Mouse (Mus musculus) embryonic facial prominence, embryonic 10.5 days (tissue): ENCODE results near the gene Cluap1. TPM values are rescaled to one million over a fixed set of nuclear protein-coding genes. Genes with fewer than 3 reads are reported as not detected.
"Not testable (repeated sequence)": the region's sequence is repeated elsewhere in the genome, so short reads cannot be mapped to it uniquely, and the experiment has no call there.

ENCODE experiments used
- DNase-seq: peaks from one replicate; pipeline ENCODE4 v3.0.0-alpha.2; 2017; ENCODE audit warnings: low spot score
- H3K27ac ChIP-seq: fragments of 300-500 bp; sonication (generic); replicated peaks from 2 replicates; pipeline ENCODE4 v1.5.1; 2016; ENCODE audit warnings: mild to moderate bottlenecking
- H3K27me3 ChIP-seq: fragments of 300-500 bp; sonication (generic); replicated peaks from 2 replicates; pipeline ENCODE4 v1.6.1; 2016; ENCODE audit warnings: low read depth, mild to moderate bottlenecking; ENCODE audit not compliant: poor library complexity, severe bottlenecking
- H3K36me3 ChIP-seq: fragments of 300-500 bp; sonication (generic); replicated peaks from 2 replicates; pipeline ENCODE4 v1.6.1; 2016; ENCODE audit warnings: mild to moderate bottlenecking, moderate library complexity
- H3K4me1 ChIP-seq: fragments of 300-500 bp; sonication (generic); 2 replicates; pipeline ENCODE4 v1.6.1; 2016
- H3K4me3 ChIP-seq: fragments of 300-500 bp; sonication (generic); 2 replicates; pipeline ENCODE4 v1.5.1; 2016; ENCODE audit warnings: mild to moderate bottlenecking, moderate library complexity
- H3K9me3 ChIP-seq: fragments of 300-500 bp; sonication (generic); 2 replicates; pipeline ENCODE4 v1.6.1; 2016; ENCODE audit warnings: mild to moderate bottlenecking
- WGBS: fragments of 180-500 bp; shearing (Covaris S2); methylation state at CpG from one replicate; pipeline ENCODE4 v1.1.7; 2016; 5-methylcytosine and 5-hydroxymethylcytosine counted together
- microRNA-seq: library from miRNA; unstranded; fragments of <30 nt; microRNA quantifications from one replicate; pipeline ENCODE4, GENCODE M21; 2017
- polyA plus RNA-seq: library from polyadenylated mRNA; unstranded; fragments of >200 nt; fragmentation: Nextera tagmentation; extraction: Ambion mirVana; gene quantifications from 2 replicates; pipeline ENCODE4 v1.2.1, GENCODE M21; 2016

Cluap1 gene
- polyA plus RNA-seq, 1 experiment from 2014 or later: 24.7 TPM

DNA sequence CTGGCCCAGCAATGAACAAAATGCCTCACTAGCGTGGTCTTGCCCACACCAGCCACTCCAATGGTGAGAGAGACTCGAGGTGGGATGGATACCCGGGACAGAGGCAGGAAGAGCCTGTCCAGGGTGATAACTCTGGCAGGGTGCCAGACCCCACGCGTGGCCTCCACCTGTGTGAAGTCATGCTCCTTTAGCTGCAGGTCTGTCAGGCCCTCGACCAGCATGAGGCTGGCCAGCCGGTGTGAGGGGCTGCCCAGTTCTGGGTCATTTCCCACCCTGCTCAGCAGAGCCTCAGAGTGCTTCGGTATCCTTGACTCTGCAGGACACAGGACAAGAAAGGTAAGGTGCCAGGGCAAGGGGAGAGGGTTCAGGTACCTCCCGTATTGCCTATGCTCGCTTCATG is 56.4 kb downstream of the Cluap1 start:
- Histone ChIP-seq H3K36me3 (no peaks in the 10 kb centered on the region), H3K9me3 (no peaks in the 10 kb centered on the region), H3K27ac (no peak overlapping the region), H3K27me3 (no peaks in the 10 kb centered on the region), H3K4me3 (no peak overlapping the region), H3K4me1 (no peaks in the 10 kb centered on the region)
- no peak for DNase-seq
- 83% methylated on average over 10 of the region's 10 CpGs for WGBS

DNA sequence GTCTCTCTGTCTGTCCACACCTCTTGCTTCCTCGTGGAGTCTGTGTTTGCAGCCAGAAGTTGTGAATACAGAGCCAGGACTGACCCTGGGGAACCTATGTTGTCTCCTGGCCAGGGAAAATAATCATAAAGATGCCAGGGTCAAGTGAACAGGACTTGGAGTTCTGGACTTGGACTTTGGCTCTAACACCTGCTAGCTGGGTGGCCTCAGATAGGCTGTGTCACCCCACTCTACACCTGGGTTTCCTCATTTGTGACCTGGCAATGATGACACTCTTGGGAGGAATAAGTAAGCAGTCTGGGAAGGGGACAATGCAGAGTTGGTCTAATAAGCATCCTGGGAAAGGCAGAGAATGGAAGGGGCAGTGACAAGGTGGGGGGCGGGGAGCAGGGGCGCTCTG is 56.9 kb downstream of the Cluap1 start:
- Histone ChIP-seq H3K4me3 (no peak overlapping the region), H3K27ac (no peak overlapping the region), H3K36me3 (no peaks in the 10 kb centered on the region), H3K4me1 (no peaks in the 10 kb centered on the region), H3K27me3 (no peaks in the 10 kb centered on the region), H3K9me3 (no peaks in the 10 kb centered on the region)
- DNase-seq: no peak
- WGBS: 78% methylated on average over 3 of the region's 3 CpGs

DNA sequence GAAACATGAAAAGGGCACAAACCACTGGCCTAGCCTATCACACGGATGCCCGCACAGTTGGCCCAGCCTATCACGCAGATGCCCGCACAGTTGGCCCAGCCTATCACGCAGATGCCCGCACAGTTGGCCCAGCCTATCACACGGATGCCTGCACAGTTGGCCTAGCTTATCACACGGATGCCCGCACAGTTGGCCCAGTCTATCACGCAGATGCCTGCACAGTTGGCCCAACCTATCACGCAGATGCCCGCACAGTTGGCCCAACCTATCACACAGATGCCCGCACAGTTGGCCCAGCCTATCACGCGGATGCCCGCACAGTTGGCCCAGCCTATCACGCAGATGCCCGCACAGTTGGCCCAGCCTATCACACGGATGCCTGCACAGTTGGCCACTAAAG is 65.9 kb downstream of the Cluap1 start:
- H3K27me3 ChIP-seq, H3K9me3 ChIP-seq, H3K4me3 ChIP-seq, DNase-seq, H3K27ac ChIP-seq: not testable (repeated sequence)
- 91% methylated on average over 19 of the region's 19 CpGs for WGBS
- Histone ChIP-seq H3K4me1 (peaks cover 19% of the 10 kb centered on the region), H3K36me3 (peaks cover 21% of the 10 kb centered on the region)

DNA sequence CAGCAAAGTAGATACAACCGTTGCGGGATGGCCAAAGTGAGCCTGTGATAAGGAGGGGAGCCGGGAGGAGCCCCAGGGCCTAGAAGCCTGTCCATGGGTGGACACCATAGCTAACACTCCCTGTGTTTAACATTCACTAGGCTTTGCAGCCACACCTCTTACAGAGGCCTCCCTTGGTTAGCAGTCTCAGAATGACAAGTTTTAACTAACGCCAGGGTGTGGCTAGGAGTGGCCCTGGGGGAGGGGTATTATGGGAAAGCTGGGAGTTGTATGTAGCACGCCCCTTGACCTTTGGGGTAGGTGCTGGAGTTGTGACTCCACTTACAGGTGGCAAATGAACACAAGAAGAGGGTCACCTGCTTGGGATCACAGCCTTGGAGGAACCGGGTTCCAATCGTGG is 67.1 kb downstream of the Cluap1 start:
- H3K4me1 ChIP-seq: peaks cover 19% of the 10 kb centered on the region
- H3K4me3 ChIP-seq: no peak overlapping the region
- DNase-seq: no peak
- H3K27me3 ChIP-seq: no peaks in the 10 kb centered on the region
- no peaks in the 10 kb centered on the region for H3K9me3 ChIP-seq
- H3K36me3 ChIP-seq: peaks cover 33% of the 10 kb centered on the region
- WGBS: 86% methylated on average over 7 of the region's 7 CpGs
- no peak overlapping the region for H3K27ac ChIP-seq

DNA sequence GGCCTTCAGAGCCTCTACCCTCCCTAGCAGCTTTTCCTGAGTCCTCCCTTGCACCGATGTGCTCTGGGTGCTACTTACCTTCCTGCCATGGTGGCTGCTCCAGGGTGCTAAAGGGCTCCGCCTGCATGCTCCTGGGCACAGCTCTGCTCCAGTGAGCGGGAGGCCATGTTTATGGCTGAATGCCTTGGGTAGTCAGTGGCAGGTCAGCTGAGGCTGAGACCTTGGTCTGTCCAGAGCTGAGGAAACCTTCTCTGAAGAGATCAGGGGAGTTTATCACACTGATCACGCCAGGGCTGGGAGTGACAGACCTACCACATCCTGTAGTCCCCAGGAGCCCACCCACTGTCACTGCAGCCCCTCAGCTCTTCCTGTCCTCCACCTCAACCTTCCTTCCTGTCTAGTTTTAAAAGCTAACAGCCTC is 67.7 kb downstream of the Cluap1 start, which contains the start of gene Nlrc3:
Gene Nlrc3, minus strand, starts transcription at position 382 of the 421 bp plus-strand sequence.
- no peaks in the 10 kb centered on the region for H3K27me3 ChIP-seq
- H3K36me3 ChIP-seq: peaks cover 39% of the 10 kb centered on the region
- H3K9me3 ChIP-seq: no peaks in the 10 kb centered on the region
- WGBS: 58% methylated on average over 4 of the region's 4 CpGs
- no peak for DNase-seq
- H3K4me3 ChIP-seq: no peak within 1 kb of the TSS; the same call in 1 of the 2 replicates
- peaks cover 19% of the 10 kb centered on the region for H3K4me1 ChIP-seq
- H3K27ac ChIP-seq: peak within 1 kb of the TSS; percentile 24; the same call in 1 of the 2 replicates

DNA sequence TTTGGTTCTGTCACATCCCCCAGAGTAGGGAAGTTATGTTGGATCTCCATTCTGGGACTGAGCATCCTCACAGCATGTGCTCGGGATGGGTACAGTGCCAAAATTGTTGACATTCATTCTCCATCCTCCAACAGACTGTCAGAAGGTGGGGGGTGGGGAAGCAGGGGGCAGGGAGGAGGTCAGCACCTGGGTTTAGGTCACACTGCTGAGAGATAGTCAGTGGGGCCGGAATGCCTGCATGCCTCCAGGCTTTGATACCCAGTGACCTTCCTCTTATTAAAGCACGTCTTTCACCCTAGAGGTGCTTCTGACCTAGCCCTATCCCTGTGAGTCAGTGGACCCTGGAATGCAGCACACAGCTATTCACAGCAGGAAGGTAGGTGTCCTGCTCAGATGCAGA is 68.1 kb downstream of the Cluap1 start:
- Histone ChIP-seq H3K27me3 (no peaks in the 10 kb centered on the region), H3K9me3 (no peaks in the 10 kb centered on the region), H3K4me1 (peaks cover 19% of the 10 kb centered on the region), H3K4me3 (no peak overlapping the region), H3K27ac (no peak overlapping the region), H3K36me3 (peaks cover 44% of the 10 kb centered on the region)
- 32% methylated on average over 3 of the region's 3 CpGs for WGBS
- no peak for DNase-seq

DNA sequence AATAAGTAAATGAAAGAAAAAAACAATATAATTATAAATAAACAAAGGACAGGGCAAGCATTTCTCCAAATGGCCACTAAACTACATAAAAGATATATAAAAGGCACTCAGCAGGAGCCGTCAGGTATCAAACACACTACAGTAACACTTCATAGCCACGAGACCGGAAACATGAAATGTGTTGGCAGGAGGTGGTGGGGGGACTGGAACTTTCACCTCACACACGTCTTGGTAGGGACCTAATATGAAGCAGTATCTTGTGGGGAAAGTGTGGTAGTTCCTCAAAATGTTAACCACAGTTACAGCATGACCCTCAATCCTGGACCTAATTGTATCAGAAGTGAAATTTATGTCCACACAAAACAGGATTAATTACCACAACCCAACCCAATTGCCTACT is 73.6 kb downstream of the Cluap1 start:
- no peaks in the 10 kb centered on the region for H3K9me3 ChIP-seq
- H3K36me3 ChIP-seq: peaks cover 98% of the 10 kb centered on the region
- peaks cover 3% of the 10 kb centered on the region for H3K4me1 ChIP-seq
- WGBS: 93% methylated on average over 4 of the region's 4 CpGs
- H3K27ac ChIP-seq: no peak overlapping the region
- H3K27me3 ChIP-seq: no peaks in the 10 kb centered on the region
- no peak for DNase-seq
- H3K4me3 ChIP-seq: no peak overlapping the region

DNA sequence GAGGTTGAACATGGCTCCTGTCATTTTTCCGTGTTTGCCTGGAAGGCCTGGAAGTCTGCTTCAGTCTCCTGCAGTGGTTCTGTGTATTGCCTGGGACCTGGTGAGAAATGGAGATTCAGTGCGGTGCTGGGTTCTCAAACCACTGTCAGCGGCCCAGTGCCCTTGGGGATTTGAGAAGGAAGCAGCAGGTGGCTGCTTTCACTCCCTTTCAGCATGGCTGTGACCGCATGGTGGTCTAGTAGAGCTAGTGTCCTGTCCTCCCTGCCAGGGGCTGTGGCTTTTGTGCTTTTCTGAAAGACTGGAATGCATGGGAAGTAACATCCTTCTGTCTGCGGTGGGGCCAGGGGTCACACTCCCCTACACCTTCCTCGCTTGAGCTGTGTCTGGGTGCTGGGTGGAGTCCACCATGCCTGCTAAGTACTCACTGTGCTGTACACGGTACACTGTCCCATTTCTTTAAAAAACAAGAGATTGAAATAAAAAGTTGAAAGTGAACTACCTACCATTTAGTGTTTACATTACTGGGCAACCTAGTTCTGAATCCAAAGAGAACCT is 74.6 kb downstream of the Cluap1 start:
- Histone ChIP-seq H3K36me3 (peaks cover 100% of the 10 kb centered on the region), H3K27me3 (no peaks in the 10 kb centered on the region), H3K4me1 (no peaks in the 10 kb centered on the region), H3K27ac (no peak overlapping the region), H3K9me3 (no peaks in the 10 kb centered on the region), H3K4me3 (no peak overlapping the region)
- 66% methylated on average over 7 of the region's 7 CpGs for WGBS
- DNase-seq: no peak

DNA sequence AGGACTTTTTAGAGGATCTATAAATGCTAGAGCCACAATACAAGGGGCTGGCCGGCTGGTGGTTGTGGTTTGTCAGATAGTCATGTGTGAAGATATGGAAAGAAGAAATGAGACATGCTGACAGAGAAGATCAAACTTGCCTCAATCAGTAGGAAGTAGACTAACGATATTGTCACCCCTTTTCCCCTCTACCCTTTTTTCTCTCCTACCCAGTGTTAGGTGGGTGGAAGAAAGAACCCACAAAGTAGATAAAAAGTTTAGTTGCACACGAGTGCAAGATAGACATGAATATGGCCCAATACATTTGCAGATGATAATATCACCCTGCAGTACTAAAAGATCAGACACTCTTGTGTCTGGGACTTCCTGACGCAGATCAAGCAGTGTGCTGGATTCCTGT is 79.8 kb downstream of the Cluap1 start:
- no peak for DNase-seq
- Histone ChIP-seq H3K9me3 (no peaks in the 10 kb centered on the region), H3K27ac (no peak overlapping the region), H3K36me3 (peaks cover 98% of the 10 kb centered on the region), H3K4me1 (no peaks in the 10 kb centered on the region), H3K4me3 (no peak overlapping the region), H3K27me3 (no peaks in the 10 kb centered on the region)
- WGBS: 94% methylated on average over 4 of the region's 4 CpGs

Small RNA genes within 50 kb of the gene (microRNA-seq; reads per million reads assigned to microRNA genes)
- gene Gm23493: not detected

Other genes with a start within 250 kb of the Cluap1 start
- gene Mefv, start 190.7 kb upstream of the Cluap1 start, polyA plus RNA-seq: not detected in 2 replicates
- 51.3 and 53.3 TPM in 2 replicates for gene Zfp263, start 164.7 kb upstream of the Cluap1 start, polyA plus RNA-seq
- gene Olfr15, start 77.9 kb upstream of the Cluap1 start, polyA plus RNA-seq: 0.31 TPM in 1 of 2 replicates, not detected in the other
- 0.82 and 1.1 TPM in 2 replicates for gene Zfp174, start 61.5 kb upstream of the Cluap1 start, polyA plus RNA-seq
- 54.4 and 56.4 TPM in 2 replicates for gene Naa60, start 36.4 kb upstream of the Cluap1 start, polyA plus RNA-seq
- gene Zfp597, start 24.2 kb upstream of the Cluap1 start, polyA plus RNA-seq: 4.5 and 5.5 TPM in 2 replicates
- gene Gm20695, start 24.2 kb upstream of the Cluap1 start, polyA plus RNA-seq: 1.4 and 2.6 TPM in 2 replicates
- 6.8 TPM in 2 replicates for gene 1700037C18Rik, start 112 bp upstream of the Cluap1 start, polyA plus RNA-seq
- gene Nlrc3, start 67.8 kb downstream of the Cluap1 start, polyA plus RNA-seq: 0.97 and 1.0 TPM in 2 replicates
- 26.4 and 28.0 TPM in 2 replicates for gene Slx4, start 95.0 kb downstream of the Cluap1 start, polyA plus RNA-seq
- 6.5 and 8.6 TPM in 2 replicates for gene Dnase1, start 128.1 kb downstream of the Cluap1 start, polyA plus RNA-seq
- 99.1 and 104 TPM in 2 replicates for gene Trap1, start 169.0 kb downstream of the Cluap1 start, polyA plus RNA-seq